14 mouse cellular contexts compared by ENCODE assay signal in genomic region chr1:155203954-155204353, GRCm38 (mm10). TPM values are rescaled to one million over a fixed set of nuclear protein-coding genes. Genes with fewer than 3 reads are reported as not detected.
DNase-seq lines count a peak whose midpoint lies in the region; ATAC-seq and TF ChIP-seq lines count a peak whose summit lies in the region.
"Had no signal": no experiment of that assay in that cellular context is flagged by ENCODE, and none has a peak within 500 bp of the region (broad histone marks: within the 10 kb centered on the region; RNA-seq: fewer than 3 reads in every experiment).

No protein-coding gene starts in this region.

- no peaks in the 10 kb centered on the region for H3K27me3 ChIP-seq in forebrain, embryonic 15.5 days
- H3K27me3 ChIP-seq in midbrain, embryonic 11.5 days (ENCODE audit: control insufficient read depth, insufficient read depth, low read length): no peaks in the 10 kb centered on the region

- H3K4me3 ChIP-seq in cortical plate, adult 2 months (ENCODE audit: insufficient read depth, low read length): no peak overlapping the region
- no peak overlapping the region for H3K4me3 ChIP-seq in forebrain, embryonic 15.5 days
- no peak overlapping the region for H3K4me3 ChIP-seq in midbrain, embryonic 11.5 days (ENCODE audit: low read depth, low read length)
- H3K4me3 ChIP-seq: myocyte had no signal

- DNase-seq in cerebellum, postnatal 14 days: peak; percentile 26 to 46
- no peak for DNase-seq in cerebellum, postnatal 36 days
- DNase-seq in midbrain, embryonic 11.5 days (ENCODE audit: low spot score, missing footprints): no peak
- no peak for DNase-seq in adrenal gland, adult 8-10 months
- no peak for DNase-seq in liver
- DNase-seq: gastrocnemius, postnatal 36 days; lung, postnatal 36 days had no signal

- no peak for TF ChIP-seq CTCF in cortical plate, adult 2 months (IDR thresholded peaks at IDR 0.05; ENCODE audit: extremely low read depth, insufficient read depth, low read length)

- peaks cover 24% of the 10 kb centered on the region for H3K4me1 ChIP-seq in cortical plate, adult 2 months (ENCODE audit: control insufficient read depth, insufficient read depth, low read length)
- peaks cover 75% of the 10 kb centered on the region for H3K4me1 ChIP-seq in forebrain, embryonic 15.5 days
- peaks cover 19% of the 10 kb centered on the region for H3K4me1 ChIP-seq in midbrain, embryonic 11.5 days (ENCODE audit: control insufficient read depth, insufficient read depth, low read length)

- ATAC-seq in forebrain, embryonic 15.5 days (replicated peaks): peak; percentile 25; the same call in 1 of the 2 replicates
- ATAC-seq in midbrain, embryonic 11.5 days (ENCODE audit: low FRiP score): peak; percentile 61; the same call in 1 of the 2 replicates
- no peak for ATAC-seq in granulocyte monocyte progenitor cell, adult 5-6 weeks (replicated peaks; ENCODE audit: poor library complexity, severe bottlenecking)

- H3K36me3 ChIP-seq in forebrain, embryonic 15.5 days: peaks cover 7% of the 10 kb centered on the region; the same call in 1 of the 2 replicates
- peaks cover 7% of the 10 kb centered on the region; the same call in 1 of the 2 replicates for H3K36me3 ChIP-seq in midbrain, embryonic 11.5 days (ENCODE audit: control insufficient read depth, insufficient read depth, low read length)

- no peak for TF ChIP-seq POLR2A in cortical plate, adult 2 months (IDR thresholded peaks at IDR 0.05; ENCODE audit: extremely low read depth, insufficient read depth, low read length)

- H3K27ac ChIP-seq in cortical plate, adult 2 months (ENCODE audit: insufficient read depth, low read length): peak overlapping the region; percentile 27; the same call in 1 of the 2 replicates
- peak overlapping the region; percentile 94 for H3K27ac ChIP-seq in forebrain, embryonic 15.5 days (replicated peaks)
- H3K27ac ChIP-seq in midbrain, embryonic 11.5 days (ENCODE audit: low read depth, low read length): peak overlapping the region; percentile 7; the same call in 1 of the 2 replicates
- H3K27ac ChIP-seq: kidney, postnatal 0 days; liver, embryonic 14.5 days had no signal

- peak overlapping the region; percentile 17 for H3K9ac ChIP-seq in forebrain, embryonic 15.5 days (replicated peaks)
- H3K9ac ChIP-seq in midbrain, embryonic 11.5 days (ENCODE audit: low read length): 0 out of 2 replicates have a peak overlapping the region, but pooled peaks have one; percentile 18
- H3K9ac ChIP-seq: liver, embryonic 14.5 days had no signal

- H3K9me3 ChIP-seq in forebrain, embryonic 15.5 days: no peaks in the 10 kb centered on the region
- no peaks in the 10 kb centered on the region for H3K9me3 ChIP-seq in midbrain, embryonic 11.5 days (ENCODE audit: control insufficient read depth, low read length)

- no peak overlapping the region for H3K4me2 ChIP-seq in forebrain, embryonic 15.5 days (replicated peaks)
- H3K4me2 ChIP-seq in midbrain, embryonic 11.5 days: no peak overlapping the region

- 59% methylated on average over 12 of the region's 12 CpGs for WGBS in forebrain, embryonic 15.5 days
- 84% methylated on average over 12 of the region's 12 CpGs for WGBS in midbrain, embryonic 11.5 days

RNA-seq across cellular contexts. Expression of gene BC034090, which starts 40.3 kb away (rescaled TPM):
- 13.2 and 14.2 TPM in 2 replicates for polyA plus RNA-seq in cortical plate, adult 2 months (2012; rRNA removed)
- polyA plus RNA-seq in forebrain, embryonic 15.5 days (2015; fragmentation: Nextera tagmentation; extraction: Ambion mirVana): 3.3 and 4.9 TPM in 2 replicates
- polyA plus RNA-seq in midbrain, embryonic 11.5 days (2014; fragmentation: Nextera tagmentation; extraction: Ambion mirVana): 2.7 and 3.1 TPM in 2 replicates
- 10 to 100 TPM; 28.2 to 60.1 (median 36.1) TPM for total RNA-seq in adrenal gland, adult 8-10 months (2022)
- 2.5 TPM in 1 of 2 replicates, not detected in the other for total RNA-seq in granulocyte monocyte progenitor cell, adult 5-6 weeks (2014; fragmentation: Nextera tagmentation)
- 0.13 TPM in 1 of 2 replicates, not detected in the other for total RNA-seq in granulocyte monocyte progenitor cell, adult 5-6 weeks (2017)

RNA-seq across cellular contexts. Expression of gene Stx6, which starts 45.4 kb away (rescaled TPM):
- polyA plus RNA-seq in cortical plate, adult 2 months (2012; rRNA removed): 108 and 113 TPM in 2 replicates
- polyA plus RNA-seq in forebrain, embryonic 15.5 days (2015; fragmentation: Nextera tagmentation; extraction: Ambion mirVana): 129 and 131 TPM in 2 replicates
- polyA plus RNA-seq in midbrain, embryonic 11.5 days (2014; fragmentation: Nextera tagmentation; extraction: Ambion mirVana): 97.1 and 100 TPM in 2 replicates
- 10 to 100 TPM; 51.1 to 58.4 (median 54.2) TPM for total RNA-seq in adrenal gland, adult 8-10 months (2022)
- 43.5 and 45.7 TPM in 2 replicates for total RNA-seq in granulocyte monocyte progenitor cell, adult 5-6 weeks (2014; fragmentation: Nextera tagmentation)
- 36.5 and 48.2 TPM in 2 replicates for total RNA-seq in granulocyte monocyte progenitor cell, adult 5-6 weeks (2017)

RNA-seq across cellular contexts. Expression of gene Mr1, which starts 57.3 kb away (rescaled TPM):
- polyA plus RNA-seq in cortical plate, adult 2 months (2012; rRNA removed): 4.8 and 5.2 TPM in 2 replicates
- polyA plus RNA-seq in forebrain, embryonic 15.5 days (2015; fragmentation: Nextera tagmentation; extraction: Ambion mirVana): 0.59 and 0.83 TPM in 2 replicates
- 0.41 and 0.49 TPM in 2 replicates for polyA plus RNA-seq in midbrain, embryonic 11.5 days (2014; fragmentation: Nextera tagmentation; extraction: Ambion mirVana)
- 10 to 100 TPM; 34.4 to 41.2 (median 40.1) TPM for total RNA-seq in adrenal gland, adult 8-10 months (2022)
- 4.7 and 4.8 TPM in 2 replicates for total RNA-seq in granulocyte monocyte progenitor cell, adult 5-6 weeks (2014; fragmentation: Nextera tagmentation)
- total RNA-seq in granulocyte monocyte progenitor cell, adult 5-6 weeks (2017): 3.6 and 4.1 TPM in 2 replicates
- total RNA-seq: ES-E14 had no signal

Comparison
In these comparisons a context has a peak if more than half of its experiments do, and no peak if none do; other contexts are left out.
1. DNase-seq: peak in cerebellum, postnatal 14 days (2 of 2); none in cerebellum, postnatal 36 days (0 of 2), midbrain, embryonic 11.5 days (single experiment), adrenal gland, adult 8-10 months (single experiment) and liver (single experiment).
2. H3K27ac ChIP-seq: peak in every context shown above with its lines; median percentile 94 in forebrain, embryonic 15.5 days; 27 in cortical plate, adult 2 months; 7 in midbrain, embryonic 11.5 days.